Mouse (Mus musculus) E14TG2a.4 (cell line): ENCODE measurements at regions not wholly inside any gene's neighbourhood (a gene's known extent, or its start where the extent isn't known, plus 50 kb on each side); places are given as distances from the start of the nearest gene placed in this dataset.
A peak's percentile ranks its signal among the peaks of the same experiment; 100 is the strongest.

Source experiments
- H3K27me3 ChIP-seq: 2 replicates; pipeline ENCODE4 v1.6.1; 2014; ENCODE audit warnings: low read length, control low read depth; ENCODE audit not compliant: insufficient read depth
- H3K36me3 ChIP-seq: 2 replicates; pipeline ENCODE4 v1.6.1; 2014; ENCODE audit warnings: low read length, control low read depth; ENCODE audit not compliant: insufficient read depth
- H3K4me1 ChIP-seq: replicated peaks from 2 replicates; pipeline ENCODE4 v1.6.1; 2014; ENCODE audit warnings: low read depth, low read length, control low read depth
- H3K4me3 ChIP-seq: replicated peaks from 2 replicates; pipeline ENCODE4 v1.5.1; 2014; ENCODE audit warnings: mild to moderate bottlenecking, low read length
- H3K9me3 ChIP-seq: 2 replicates; pipeline ENCODE4 v1.6.1; 2014; ENCODE audit warnings: low read length, control low read depth
- CTCF ChIP-seq: conservative IDR thresholded peaks from 2 replicates; pipeline ENCODE4 v1.5.1; 2014; ENCODE audit warnings: low read length
- NANOG ChIP-seq: IDR thresholded peaks from 2 replicates; pipeline ENCODE4 v1.6.1; 2014; ENCODE audit warnings: borderline replicate concordance, low read length, mixed read lengths
- POU5F1 ChIP-seq: IDR thresholded peaks from 2 replicates; pipeline ENCODE4 v1.6.1; 2014; ENCODE audit warnings: low read length, borderline replicate concordance

DNA sequence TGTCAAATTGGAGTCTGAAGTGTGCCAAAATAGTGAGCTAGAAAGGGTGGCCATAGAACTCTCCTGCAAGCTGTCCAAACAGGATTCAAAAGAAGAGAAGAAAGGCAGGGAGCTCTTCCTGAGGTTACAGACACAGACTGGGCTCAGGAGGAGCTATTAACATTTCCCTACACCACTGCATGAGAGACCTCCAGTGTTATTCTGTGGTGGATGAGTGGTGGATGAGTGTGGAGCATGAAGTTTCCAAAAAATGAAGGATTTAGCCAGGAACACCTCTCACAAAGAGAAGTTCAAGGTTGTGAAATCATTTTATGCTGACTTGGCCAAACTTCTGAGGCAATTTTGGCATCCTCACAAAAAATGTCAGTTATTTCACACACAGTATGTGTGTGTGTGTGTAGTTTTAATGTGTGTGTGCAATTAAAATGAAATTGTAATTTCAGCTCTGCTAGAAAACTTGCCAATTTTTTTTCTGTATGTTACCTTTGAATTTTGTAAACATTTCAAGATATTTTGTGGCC, 388.5 kb upstream of the Gm765 start:
- Histone ChIP-seq H3K36me3 (no peaks in the 10 kb centered on the region), H3K27me3 (no peaks in the 10 kb centered on the region), H3K4me3 (no peak overlapping the region), H3K4me1 (no peaks in the 10 kb centered on the region), H3K9me3 (no peaks in the 10 kb centered on the region)
- TF ChIP-seq POU5F1 (no peak), CTCF (no peak), NANOG (no peak)

DNA sequence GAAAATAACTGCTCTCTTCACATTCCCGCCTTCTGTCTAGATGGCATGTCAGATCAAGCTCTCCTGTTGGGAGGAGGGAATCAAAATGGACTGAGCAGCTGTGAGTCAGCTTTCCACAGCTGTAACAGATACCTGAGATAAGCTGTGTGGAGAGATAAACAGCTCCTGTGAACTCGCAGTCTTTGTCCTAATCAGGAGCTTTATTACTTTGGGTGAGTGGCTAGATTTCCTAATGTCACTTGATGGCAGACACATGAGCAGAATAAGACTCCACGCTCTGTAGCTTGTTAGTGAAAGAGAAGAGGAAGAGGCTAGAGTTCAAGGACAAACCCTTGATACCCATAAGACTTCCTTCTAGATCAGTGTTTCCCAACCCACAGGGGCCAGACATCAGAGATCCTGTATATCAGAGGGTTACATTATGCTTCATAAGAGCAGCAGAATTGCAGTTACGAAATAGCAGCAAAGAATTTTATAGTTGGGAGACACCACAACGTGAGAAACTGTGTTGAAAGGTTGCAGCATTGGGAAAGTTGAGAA, 384.1 kb upstream of the Gm765 start:
- Histone ChIP-seq H3K4me1 (no peaks in the 10 kb centered on the region), H3K4me3 (no peak overlapping the region), H3K27me3 (no peaks in the 10 kb centered on the region), H3K36me3 (no peaks in the 10 kb centered on the region), H3K9me3 (no peaks in the 10 kb centered on the region)
- TF ChIP-seq NANOG, result no peak
- no peak for TF ChIP-seq POU5F1
- TF ChIP-seq CTCF, result no peak

DNA sequence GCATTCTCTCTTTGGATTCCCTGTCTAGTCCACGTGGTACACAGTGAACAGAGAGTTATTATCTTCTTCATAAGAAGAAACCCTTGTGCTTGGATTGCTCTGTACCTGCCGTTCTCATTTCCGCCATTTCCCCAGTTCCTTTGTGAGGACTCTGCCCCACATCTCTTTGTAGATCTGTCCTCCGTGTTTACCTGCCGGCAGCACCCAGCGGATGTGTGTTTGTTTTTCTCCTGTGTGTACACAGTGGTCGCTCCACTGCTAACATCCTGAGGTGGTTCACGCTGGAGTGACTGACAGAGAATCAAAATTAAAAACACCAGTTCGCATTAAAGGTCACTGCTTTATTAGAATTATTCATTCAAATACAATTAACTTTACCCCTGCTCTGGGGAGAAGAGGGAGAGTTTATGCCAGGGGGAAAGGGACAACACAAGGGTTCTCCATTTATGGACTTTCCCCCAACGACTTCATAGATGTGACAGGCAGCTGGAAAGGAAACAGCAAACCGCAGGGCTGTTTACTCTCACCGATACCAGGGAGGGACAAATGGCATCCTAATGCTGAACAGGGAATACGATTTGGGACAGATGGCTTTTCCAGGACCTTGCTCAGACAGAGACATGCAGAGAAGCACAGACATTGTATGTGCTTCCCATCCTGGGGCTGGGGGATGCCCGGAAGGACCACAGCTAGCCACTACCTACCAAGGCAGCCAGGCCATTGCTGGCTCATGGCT, 362.5 kb upstream of the Gm765 start:
- H3K4me1 ChIP-seq, result no peaks in the 10 kb centered on the region
- TF ChIP-seq CTCF (no peak), POU5F1 (no peak), NANOG (no peak)
- no peak overlapping the region for H3K4me3 ChIP-seq
- no peaks in the 10 kb centered on the region for H3K36me3 ChIP-seq
- no peaks in the 10 kb centered on the region for H3K9me3 ChIP-seq
- H3K27me3 ChIP-seq, result no peaks in the 10 kb centered on the region

DNA sequence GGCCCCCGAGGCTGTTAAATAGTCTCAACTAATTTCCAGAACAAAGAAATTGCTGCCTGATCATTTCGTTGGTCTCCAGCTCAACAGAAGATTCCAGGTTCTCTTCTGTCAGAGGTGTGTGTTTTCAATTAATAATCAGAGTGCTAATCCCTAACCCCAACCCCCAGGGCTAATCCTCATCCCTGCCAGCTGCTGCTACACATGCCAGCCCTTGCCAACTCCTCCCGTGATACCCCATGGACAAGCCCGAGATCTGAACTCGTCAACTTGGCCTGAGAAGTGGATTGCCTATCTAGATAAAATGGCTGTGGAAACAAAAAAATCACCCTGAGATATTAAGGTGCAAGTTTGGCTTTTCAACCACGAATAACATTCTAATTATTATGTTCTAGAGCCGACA, 355.0 kb upstream of the Gm765 start:
- Histone ChIP-seq H3K27me3 (no peaks in the 10 kb centered on the region), H3K4me1 (0 out of 2 replicates have a peak, but pooled peaks cover 2% of the 10 kb centered on the region), H3K36me3 (no peaks in the 10 kb centered on the region), H3K9me3 (no peaks in the 10 kb centered on the region), H3K4me3 (no peak overlapping the region)
- TF ChIP-seq NANOG (no peak), CTCF (no peak), POU5F1 (no peak)

DNA sequence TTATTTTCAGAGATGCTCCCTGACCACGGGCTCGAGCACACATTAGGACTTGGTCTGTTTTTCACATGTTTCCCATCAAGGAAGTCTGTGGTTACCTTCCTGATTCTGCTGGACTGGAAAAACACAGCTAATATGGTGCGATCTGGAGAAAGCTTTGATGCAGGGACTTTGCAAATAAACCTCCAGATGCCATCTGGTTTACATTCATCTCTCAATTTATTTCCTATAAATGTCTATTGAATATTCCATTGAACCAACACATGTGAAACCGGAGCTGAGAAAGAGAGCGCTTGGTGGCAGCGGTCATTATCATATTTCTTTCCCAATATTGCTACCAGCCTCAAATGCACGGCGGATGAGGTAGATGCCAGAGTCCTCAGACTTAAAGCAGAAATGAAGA, 350.9 kb upstream of the Gm765 start:
- H3K36me3 ChIP-seq, result no peaks in the 10 kb centered on the region
- no peaks in the 10 kb centered on the region for H3K9me3 ChIP-seq
- no peak overlapping the region for H3K4me3 ChIP-seq
- TF ChIP-seq CTCF (no peak), POU5F1 (no peak), NANOG (no peak)
- no peaks in the 10 kb centered on the region for H3K27me3 ChIP-seq
- 0 out of 2 replicates have a peak, but pooled peaks cover 2% of the 10 kb centered on the region for H3K4me1 ChIP-seq

DNA sequence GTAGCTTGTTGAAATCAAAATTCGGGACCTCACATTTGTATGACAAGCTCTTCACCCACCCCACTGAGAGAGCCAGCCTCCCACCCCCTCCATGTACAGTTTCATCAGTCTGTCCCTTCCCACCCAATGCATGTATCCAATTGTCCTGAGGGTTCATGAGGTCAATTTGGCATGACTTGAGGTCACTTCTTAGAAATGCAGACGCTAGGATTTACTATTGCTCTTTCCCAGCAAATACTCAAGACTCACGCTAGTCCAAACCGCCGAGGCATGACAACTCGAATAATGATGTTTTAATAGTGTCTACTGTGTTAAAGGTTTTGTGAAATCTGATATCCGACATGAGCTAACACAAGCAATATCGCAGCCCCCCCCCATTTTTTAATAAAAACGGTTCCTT, 347.6 kb upstream of the Gm765 start:
- Histone ChIP-seq H3K4me1 (0 out of 2 replicates have a peak, but pooled peaks cover 2% of the 10 kb centered on the region), H3K4me3 (no peak overlapping the region), H3K36me3 (no peaks in the 10 kb centered on the region), H3K9me3 (no peaks in the 10 kb centered on the region), H3K27me3 (no peaks in the 10 kb centered on the region)
- no peak for TF ChIP-seq POU5F1
- TF ChIP-seq CTCF, result no peak
- TF ChIP-seq NANOG, result no peak

DNA sequence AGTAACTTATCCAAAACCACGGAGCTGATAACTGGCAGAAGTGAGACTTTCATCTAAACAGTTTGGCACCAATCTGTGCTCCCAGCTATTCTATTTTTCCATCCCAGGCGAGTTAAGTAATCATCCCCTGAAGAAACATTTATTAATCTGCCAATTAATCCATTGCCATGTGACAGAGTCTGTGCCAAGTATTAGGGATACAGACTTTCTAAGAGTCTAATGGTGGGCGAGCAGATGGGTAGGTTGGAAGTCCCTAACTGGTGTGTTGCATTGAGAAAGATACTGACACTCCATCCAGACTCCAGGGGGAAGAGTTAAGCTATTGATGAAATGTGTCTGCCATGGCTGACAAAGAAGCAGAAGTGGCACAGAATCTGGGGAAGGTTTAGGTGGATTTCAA, 346.8 kb upstream of the Gm765 start:
- no peaks in the 10 kb centered on the region for H3K36me3 ChIP-seq
- no peaks in the 10 kb centered on the region for H3K9me3 ChIP-seq
- no peak overlapping the region for H3K4me3 ChIP-seq
- TF ChIP-seq NANOG, result no peak
- TF ChIP-seq POU5F1, result no peak
- 0 out of 2 replicates have a peak, but pooled peaks cover 2% of the 10 kb centered on the region for H3K4me1 ChIP-seq
- no peaks in the 10 kb centered on the region for H3K27me3 ChIP-seq

DNA sequence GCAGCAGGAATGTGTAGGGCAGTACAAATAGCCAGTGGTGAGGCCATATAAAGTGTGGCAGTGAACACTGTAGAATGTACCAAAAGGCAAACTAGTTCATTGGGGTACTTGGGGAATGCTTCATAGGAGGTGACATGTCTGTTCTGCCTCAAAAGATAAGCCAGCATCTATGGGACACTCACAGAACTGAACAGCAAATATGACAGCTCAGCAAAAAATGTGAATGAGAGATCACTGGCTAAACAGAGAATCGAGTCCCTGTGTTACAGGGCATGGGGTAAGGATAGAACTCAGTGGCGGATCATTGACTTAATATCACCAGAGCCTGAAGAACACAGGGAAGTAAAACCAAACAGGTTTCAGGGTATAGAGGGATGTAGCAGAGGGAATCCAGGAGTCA, 346.1 kb upstream of the Gm765 start:
- Histone ChIP-seq H3K36me3 (no peaks in the 10 kb centered on the region), H3K27me3 (no peaks in the 10 kb centered on the region), H3K9me3 (no peaks in the 10 kb centered on the region), H3K4me3 (no peak overlapping the region), H3K4me1 (no peaks in the 10 kb centered on the region)
- no peak for TF ChIP-seq NANOG
- TF ChIP-seq CTCF, result no peak
- TF ChIP-seq POU5F1, result no peak

DNA sequence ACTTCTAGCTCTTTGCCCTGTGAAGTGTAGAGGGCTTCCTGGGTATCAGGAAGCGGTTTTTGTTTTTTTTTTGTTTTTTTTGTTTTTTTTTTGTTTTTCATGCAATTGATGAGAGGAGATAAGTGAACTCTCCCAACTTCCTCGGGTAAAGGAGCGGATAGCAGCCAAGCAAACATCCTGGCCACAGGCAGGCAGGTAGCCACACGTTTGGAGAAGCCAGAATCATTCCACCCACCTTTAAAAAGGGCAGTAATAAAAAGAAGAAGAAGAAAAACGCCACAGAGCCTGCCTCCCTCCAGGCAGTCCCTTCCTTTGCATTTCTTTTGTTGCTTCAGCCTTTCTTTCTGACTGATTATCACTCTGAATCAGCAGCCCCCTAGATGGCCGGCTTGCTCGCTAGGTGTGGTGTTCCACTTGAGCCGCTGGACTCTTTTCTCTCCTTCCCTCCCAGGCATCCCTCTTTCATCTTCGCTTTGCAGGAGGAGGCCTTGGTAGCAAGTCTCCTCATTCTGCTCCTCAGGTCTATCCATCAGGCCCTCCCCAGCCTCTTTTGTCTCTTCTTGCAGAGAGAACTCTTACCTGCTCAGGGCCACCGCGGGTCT, 323.9 kb upstream of the Gm765 start:
- Histone ChIP-seq H3K27me3 (peaks cover 4% of the 10 kb centered on the region; the same call in 1 of the 2 replicates), H3K4me3 (peak overlapping the region; percentile 26), H3K9me3 (no peaks in the 10 kb centered on the region), H3K36me3 (no peaks in the 10 kb centered on the region), H3K4me1 (peaks cover 30% of the 10 kb centered on the region)
- TF ChIP-seq NANOG (no peak), CTCF (no peak), POU5F1 (no peak)
